Mouse (Mus musculus): ENCODE data around the gene Svs1. TPM values are rescaled to one million over a fixed set of nuclear protein-coding genes. Genes with fewer than 3 reads are reported as not detected.
"Not testable (repeated sequence)": the region's sequence is repeated elsewhere in the genome, so short reads cannot be mapped to it uniquely, and the experiment has no call there.

Svs1 gene
- total RNA-seq (2021) = not detected

GRCm38 (mm10) chr6:48986444-48986990 lies at the start of gene Svs1:
Gene Svs1 (plus strand): TSS chr6:48986861.
- DNase-seq (ENCODE audit: low spot score) = no peak
- intact Hi-C loops (cut with DNase I) = no loop called here

- DNase-seq (ENCODE audit: low spot score) = no peak
- intact Hi-C loops (cut with DNase I) = no loop called here
Observed at GRCm38 (mm10) chr6:48949596-48949995, 37.1 kb upstream of the Svs1 start.

GRCm38 (mm10) chr6:48950676-48951075 lies 36.0 kb upstream of the Svs1 start:
- no peak for DNase-seq (ENCODE audit: low spot score)
- intact Hi-C loops (cut with DNase I) = no loop called here

- no peak for DNase-seq (ENCODE audit: low spot score)
- intact Hi-C loops (cut with DNase I) = no loop called here
Observed at GRCm38 (mm10) chr6:48951630-48952029, 35.0 kb upstream of the Svs1 start.

GRCm38 (mm10) chr6:48953220-48953619 lies 33.4 kb upstream of the Svs1 start:
- intact Hi-C loops (cut with DNase I) = no loop called here
- no peak for DNase-seq (ENCODE audit: low spot score)

GRCm38 (mm10) chr6:48954211-48954610 lies 32.5 kb upstream of the Svs1 start:
- no peak for DNase-seq (ENCODE audit: low spot score)
- intact Hi-C loops (cut with DNase I) = loop anchor here (2.0 kb wide), 1 partner anchor 135 kb away; no protein-coding TSS in a partner anchor

- no peak for DNase-seq (ENCODE audit: low spot score)
Observed at GRCm38 (mm10) chr6:48954946-48955345, 31.7 kb upstream of the Svs1 start.

GRCm38 (mm10) chr6:48956785-48957184 lies 29.9 kb upstream of the Svs1 start:
- no peak for DNase-seq (ENCODE audit: low spot score)
- intact Hi-C loops (cut with DNase I) = loop anchor here (5.0 kb wide), 1 partner anchor 99 kb away; no protein-coding TSS in a partner anchor

More at GRCm38 (mm10) chr6:48954946-48955345, 31.7 kb upstream of the Svs1 start:
- intact Hi-C loops (cut with DNase I) = loop anchor here (2.0 to 5.0 kb wide), 2 partner anchors 98 to 136 kb away; no protein-coding TSS in a partner anchor

- intact Hi-C loops (cut with DNase I) = loop anchor here (5.0 kb wide), 1 partner anchor 101 kb away; no protein-coding TSS in a partner anchor
- no peak for DNase-seq (ENCODE audit: low spot score)
Observed at GRCm38 (mm10) chr6:48958053-48958452, 28.6 kb upstream of the Svs1 start.

- intact Hi-C loops (cut with DNase I) = loop anchor here (5.0 kb wide), 1 partner anchor 102 kb away; no protein-coding TSS in a partner anchor
- not testable (repeated sequence) for DNase-seq (ENCODE audit: low spot score)
Observed at GRCm38 (mm10) chr6:48959151-48959550, 27.5 kb upstream of the Svs1 start.

- not testable (repeated sequence) for DNase-seq (ENCODE audit: low spot score)
Observed at GRCm38 (mm10) chr6:48966696-48967095, 20.0 kb upstream of the Svs1 start.

GRCm38 (mm10) chr6:48967868-48968267 lies 18.8 kb upstream of the Svs1 start:
- intact Hi-C loops (cut with DNase I) = no loop called here
- no peak for DNase-seq (ENCODE audit: low spot score)

More at GRCm38 (mm10) chr6:48966696-48967095, 20.0 kb upstream of the Svs1 start:
- intact Hi-C loops (cut with DNase I) = not testable (repeated sequence)

- intact Hi-C loops (cut with DNase I) = no loop called here
- no peak for DNase-seq (ENCODE audit: low spot score)
Observed at GRCm38 (mm10) chr6:48974663-48975062, 12.0 kb upstream of the Svs1 start, which contains the start of gene Doxl2. Gene Doxl2 (plus strand): TSS chr6:48974963.

GRCm38 (mm10) chr6:48979616-48980015 lies 7.0 kb upstream of the Svs1 start:
- no peak for DNase-seq (ENCODE audit: low spot score)
- intact Hi-C loops (cut with DNase I) = no loop called here

- intact Hi-C loops (cut with DNase I) = no loop called here
- DNase-seq (ENCODE audit: low spot score) = no peak
Observed at GRCm38 (mm10) chr6:48982305-48982704, 4.4 kb upstream of the Svs1 start.

GRCm38 (mm10) chr6:48989971-48990370 lies 3.3 kb downstream of the Svs1 start:
- no peak for DNase-seq (ENCODE audit: low spot score)
- intact Hi-C loops (cut with DNase I) = no loop called here

- intact Hi-C loops (cut with DNase I) = no loop called here
Observed at GRCm38 (mm10) chr6:48991991-48992390, 5.3 kb downstream of the Svs1 start.

GRCm38 (mm10) chr6:48998186-48998585 lies 11.5 kb downstream of the Svs1 start:
- intact Hi-C loops (cut with DNase I) = no loop called here
- DNase-seq (ENCODE audit: low spot score) = no peak

More at GRCm38 (mm10) chr6:48991991-48992390, 5.3 kb downstream of the Svs1 start:
- no peak for DNase-seq (ENCODE audit: low spot score)

- intact Hi-C loops (cut with DNase I) = no loop called here
- DNase-seq (ENCODE audit: low spot score) = no peak
Observed at GRCm38 (mm10) chr6:48998796-48999195, 12.1 kb downstream of the Svs1 start.

GRCm38 (mm10) chr6:49003381-49003780 lies 16.7 kb downstream of the Svs1 start:
- intact Hi-C loops (cut with DNase I) = no loop called here
- DNase-seq (ENCODE audit: low spot score) = no peak

GRCm38 (mm10) chr6:49007981-49008380 lies 21.3 kb downstream of the Svs1 start:
- DNase-seq (ENCODE audit: low spot score) = no peak
- intact Hi-C loops (cut with DNase I) = no loop called here

Data from heart, postnatal 25 days (tissue).